Mouse (Mus musculus): ENCODE data around the gene Vti1a.

Vti1a gene

GRCm38 (mm10) chr19:55316109-55316714 is at the start of gene Vti1a:
Gene Vti1a (plus strand): TSS chr19:55316295.
- in situ Hi-C loops (cut with MboI; ENCODE audit: unreplicated experiment in 2 of 2), result loop anchor here (10.0 to 25.0 kb wide), 5 partner anchors 1279 to 1921 kb away; partner anchors contain the start of genes Bbip1 (in 2 of the 2), Shoc2 (in 2 of the 2), Adra2a (in 1 of the 2) and Smndc1 (in 1 of the 2)

- in situ Hi-C loops (cut with MboI; ENCODE audit: unreplicated experiment in 2 of 2), result no loop called here
Observed at GRCm38 (mm10) chr19:55266786-55267185, 49.3 kb upstream of the Vti1a start.

GRCm38 (mm10) chr19:55268150-55268549 is 47.9 kb upstream of the Vti1a start:
- in situ Hi-C loops (cut with MboI; ENCODE audit: unreplicated experiment in 2 of 2), result no loop called here

GRCm38 (mm10) chr19:55269051-55269450 is 47.0 kb upstream of the Vti1a start:
- in situ Hi-C loops (cut with MboI; ENCODE audit: unreplicated experiment in 2 of 2), result no loop called here

- in situ Hi-C loops (cut with MboI; ENCODE audit: unreplicated experiment in 2 of 2), result no loop called here
Observed at GRCm38 (mm10) chr19:55271448-55271847, 44.6 kb upstream of the Vti1a start.

GRCm38 (mm10) chr19:55273340-55273739 is 42.8 kb upstream of the Vti1a start:
- in situ Hi-C loops (cut with MboI; ENCODE audit: unreplicated experiment in 2 of 2), result no loop called here

GRCm38 (mm10) chr19:55276100-55276499 is 40.0 kb upstream of the Vti1a start:
- in situ Hi-C loops (cut with MboI; ENCODE audit: unreplicated experiment in 2 of 2), result loop anchor here in 1 of 2 experiments (25.0 kb wide), 1 partner anchor 1536 kb away; the partner anchor contains the start of gene Ccdc186

GRCm38 (mm10) chr19:55276770-55277169 is 39.3 kb upstream of the Vti1a start:
- in situ Hi-C loops (cut with MboI; ENCODE audit: unreplicated experiment in 2 of 2), result loop anchor here in 1 of 2 experiments (25.0 kb wide), 1 partner anchor 1536 kb away; the partner anchor contains the start of gene Ccdc186

GRCm38 (mm10) chr19:55284093-55284492 is 32.0 kb upstream of the Vti1a start:
- in situ Hi-C loops (cut with MboI; ENCODE audit: unreplicated experiment in 2 of 2), result loop anchor here in 1 of 2 experiments (25.0 kb wide), 1 partner anchor 1528 kb away; the partner anchor contains the start of gene Ccdc186

- in situ Hi-C loops (cut with MboI; ENCODE audit: unreplicated experiment in 2 of 2), result loop anchor here in 1 of 2 experiments (25.0 kb wide), 1 partner anchor 1526 kb away; the partner anchor contains the start of gene Ccdc186
Observed at GRCm38 (mm10) chr19:55286034-55286433, 30.1 kb upstream of the Vti1a start.

GRCm38 (mm10) chr19:55288974-55289373 is 27.1 kb upstream of the Vti1a start:
- in situ Hi-C loops (cut with MboI; ENCODE audit: unreplicated experiment in 2 of 2), result loop anchor here in 1 of 2 experiments (25.0 kb wide), 1 partner anchor 1523 kb away; the partner anchor contains the start of gene Ccdc186

GRCm38 (mm10) chr19:55290621-55291270 is 25.3 kb upstream of the Vti1a start:
- in situ Hi-C loops (cut with MboI; ENCODE audit: unreplicated experiment in 2 of 2), result loop anchor here in 1 of 2 experiments (25.0 kb wide), 1 partner anchor 1522 kb away; the partner anchor contains the start of gene Ccdc186

- in situ Hi-C loops (cut with MboI; ENCODE audit: unreplicated experiment in 2 of 2), result loop anchor here in 1 of 2 experiments (25.0 kb wide), 1 partner anchor 1520 kb away; the partner anchor contains the start of gene Ccdc186
Observed at GRCm38 (mm10) chr19:55292210-55292850, 23.8 kb upstream of the Vti1a start.

GRCm38 (mm10) chr19:55293175-55293574 is 22.9 kb upstream of the Vti1a start:
- in situ Hi-C loops (cut with MboI; ENCODE audit: unreplicated experiment in 2 of 2), result loop anchor here in 1 of 2 experiments (25.0 kb wide), 1 partner anchor 1519 kb away; the partner anchor contains the start of gene Ccdc186

- in situ Hi-C loops (cut with MboI; ENCODE audit: unreplicated experiment in 2 of 2), result loop anchor here in 1 of 2 experiments (25.0 kb wide), 1 partner anchor 1517 kb away; the partner anchor contains the start of gene Ccdc186
Observed at GRCm38 (mm10) chr19:55295075-55295474, 21.0 kb upstream of the Vti1a start.

- in situ Hi-C loops (cut with MboI; ENCODE audit: unreplicated experiment in 2 of 2), result loop anchor here in 1 of 2 experiments (25.0 kb wide), 1 partner anchor 1517 kb away; the partner anchor contains the start of gene Ccdc186
Observed at GRCm38 (mm10) chr19:55295556-55295955, 20.5 kb upstream of the Vti1a start.

GRCm38 (mm10) chr19:55296301-55296700 is 19.8 kb upstream of the Vti1a start:
- in situ Hi-C loops (cut with MboI; ENCODE audit: unreplicated experiment in 2 of 2), result loop anchor here in 1 of 2 experiments (25.0 kb wide), 1 partner anchor 1516 kb away; the partner anchor contains the start of gene Ccdc186

GRCm38 (mm10) chr19:55297489-55297888 is 18.6 kb upstream of the Vti1a start:
- in situ Hi-C loops (cut with MboI; ENCODE audit: unreplicated experiment in 2 of 2), result loop anchor here in 1 of 2 experiments (25.0 kb wide), 1 partner anchor 1515 kb away; the partner anchor contains the start of gene Ccdc186

GRCm38 (mm10) chr19:55297961-55298360 is 18.1 kb upstream of the Vti1a start:
- in situ Hi-C loops (cut with MboI; ENCODE audit: unreplicated experiment in 2 of 2), result loop anchor here in 1 of 2 experiments (25.0 kb wide), 1 partner anchor 1514 kb away; the partner anchor contains the start of gene Ccdc186

GRCm38 (mm10) chr19:55299378-55299777 is 16.7 kb upstream of the Vti1a start:
- in situ Hi-C loops (cut with MboI; ENCODE audit: unreplicated experiment in 2 of 2), result loop anchor here in 1 of 2 experiments (25.0 kb wide), 1 partner anchor 1513 kb away; the partner anchor contains the start of gene Ccdc186
